Mouse (Mus musculus) cerebellum, postnatal 14 days (tissue): ENCODE results near the gene Mark4.
A peak's percentile ranks its signal among the peaks of the same experiment; 100 is the strongest.

Source experiments
- DNase-seq, 2 experiments: peaks; one replicate each; pipeline ENCODE4 v3.0.0; 2021; ENCODE audit warnings: mixed read lengths in 2 of 2

Mark4 gene

GRCm38 (mm10) chr7:19458591-19459111 is at the start of gene Mark4:
Gene Mark4 (minus strand): TSS chr7:19458821.
- DNase-seq, result peak; percentile 85 to 86

GRCm38 (mm10) chr7:19507612-19507981 is 49.0 kb upstream of the Mark4 start:
- DNase-seq, result no peak

GRCm38 (mm10) chr7:19506969-19507611 is 48.5 kb upstream of the Mark4 start:
- peak; percentile 65 to 76 for DNase-seq

GRCm38 (mm10) chr7:19506326-19506725 is 47.7 kb upstream of the Mark4 start:
- no peak for DNase-seq

GRCm38 (mm10) chr7:19503481-19504068 is 45.0 kb upstream of the Mark4 start:
- DNase-seq, result peak; percentile 80 to 82

GRCm38 (mm10) chr7:19501658-19502057 is 43.0 kb upstream of the Mark4 start:
- no peak for DNase-seq

- DNase-seq, result no peak
These were observed 42.1 kb upstream of the Mark4 start for GRCm38 (mm10) chr7:19500420-19501363.

- DNase-seq, result no peak
These were observed 39.7 kb upstream of the Mark4 start for GRCm38 (mm10) chr7:19498326-19498725.

GRCm38 (mm10) chr7:19496214-19496555 is 37.6 kb upstream of the Mark4 start:
- DNase-seq, result no peak

- no peak for DNase-seq
These were observed 37.0 kb upstream of the Mark4 start for GRCm38 (mm10) chr7:19495521-19496213.

GRCm38 (mm10) chr7:19494751-19495474 is 36.3 kb upstream of the Mark4 start:
- DNase-seq, result no peak

- DNase-seq, result peak; percentile 23 to 50
These were observed 33.1 kb upstream of the Mark4 start for GRCm38 (mm10) chr7:19491731-19492130.

GRCm38 (mm10) chr7:19489525-19489924 is 30.9 kb upstream of the Mark4 start:
- no peak for DNase-seq

- DNase-seq, result no peak
These were observed 27.9 kb upstream of the Mark4 start for GRCm38 (mm10) chr7:19486549-19486948.

GRCm38 (mm10) chr7:19485488-19485887 is 26.9 kb upstream of the Mark4 start:
- DNase-seq, result no peak

GRCm38 (mm10) chr7:19483281-19483680 is 24.7 kb upstream of the Mark4 start:
- no peak for DNase-seq

- DNase-seq, result no peak
These were observed 19.2 kb upstream of the Mark4 start for GRCm38 (mm10) chr7:19477624-19478384.

- DNase-seq, result no peak
These were observed 18.5 kb upstream of the Mark4 start for GRCm38 (mm10) chr7:19477084-19477483.

GRCm38 (mm10) chr7:19473875-19474443 is 15.3 kb upstream of the Mark4 start:
- DNase-seq, result peak; percentile 84 to 86

- DNase-seq, result no peak
These were observed 13.8 kb upstream of the Mark4 start for GRCm38 (mm10) chr7:19472403-19472802.

GRCm38 (mm10) chr7:19470308-19470707 is 11.7 kb upstream of the Mark4 start:
- no peak for DNase-seq
